Mouse (Mus musculus): ENCODE results near the gene Enthd1. TPM values are rescaled to one million over a fixed set of nuclear protein-coding genes. Genes with fewer than 3 reads are reported as not detected.
A peak's percentile ranks its signal among the peaks of the same experiment; 100 is the strongest.

Gene Enthd1
- total and polyA plus RNA-seq, 3 experiments, result not detected

DNA sequence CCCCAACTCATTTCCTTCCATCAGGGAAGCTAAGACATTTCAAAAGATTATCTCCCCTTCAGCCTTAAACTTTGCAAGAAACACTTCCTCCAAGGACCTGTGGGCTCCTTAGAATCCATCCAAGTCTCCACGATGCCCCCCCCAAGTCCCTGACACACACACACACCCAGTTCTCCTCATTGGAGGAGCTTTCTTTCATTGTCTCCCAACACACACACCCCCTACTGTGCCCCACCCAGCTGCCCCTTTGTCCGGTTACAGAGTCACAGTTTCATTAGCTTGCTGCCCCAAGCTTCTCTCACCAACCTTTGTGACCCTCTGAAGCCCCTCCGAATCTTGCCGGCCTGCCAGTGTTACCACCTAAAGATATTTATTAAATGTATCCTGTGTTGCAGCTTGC is 21.3 kb upstream of the Enthd1 start:
- no peaks in the 10 kb centered on the region for H3K9me3 ChIP-seq (replicated peaks; ENCODE audit: low read length)
- no peak overlapping the region for H3K4me3 ChIP-seq (replicated peaks in 1 of 3; ENCODE audit: low read depth in 2 of 3, low read length in 2 of 3, poor library complexity in 1 of 3)
- H3K36me3 ChIP-seq (replicated peaks in 1 of 2; ENCODE audit: control insufficient read depth in 1 of 2, insufficient read depth in 1 of 2, low read length in 1 of 2), result no peaks in the 10 kb centered on the region
- dilution Hi-C loops (cut with MboI; ENCODE audit: extremely low pct_ligation_motif_present, extremely low pct_unique_long_range_greater_than_20kb, low sequenced_read_pairs) (no loop called here), in situ Hi-C loops (cut with MboI; ENCODE audit: low pct_ligation_motif_present, low pct_unique_long_range_greater_than_20kb, low sequenced_read_pairs) (no loop called here)
- no peak for DNase-seq (ENCODE audit: extremely low read depth)
- no peak for TF ChIP-seq ETS1 (conservative IDR thresholded peaks at IDR 0.05; ENCODE audit: low read depth, low read length)
- no peak overlapping the region for H3K4me2 ChIP-seq (ENCODE audit: insufficient read depth, low read depth, poor library complexity, severe bottlenecking)
- H3K79me2 ChIP-seq (replicated peaks; ENCODE audit: control insufficient read depth, extremely low read depth, insufficient read depth, poor library complexity, severe bottlenecking), result no peaks in the 10 kb centered on the region
- H3K27ac ChIP-seq (ENCODE audit: insufficient read depth, low read depth), result no peak overlapping the region
- H3K4me1 ChIP-seq (ENCODE audit: control insufficient read depth in 1 of 2, insufficient read depth in 2 of 2), result peaks cover 13 to 19% of the 10 kb centered on the region in 2 experiments
- no peak overlapping the region for H3K9ac ChIP-seq (ENCODE audit: insufficient read depth, low read depth)
- H3K27me3 ChIP-seq (replicated peaks), result no peaks in the 10 kb centered on the region

DNA sequence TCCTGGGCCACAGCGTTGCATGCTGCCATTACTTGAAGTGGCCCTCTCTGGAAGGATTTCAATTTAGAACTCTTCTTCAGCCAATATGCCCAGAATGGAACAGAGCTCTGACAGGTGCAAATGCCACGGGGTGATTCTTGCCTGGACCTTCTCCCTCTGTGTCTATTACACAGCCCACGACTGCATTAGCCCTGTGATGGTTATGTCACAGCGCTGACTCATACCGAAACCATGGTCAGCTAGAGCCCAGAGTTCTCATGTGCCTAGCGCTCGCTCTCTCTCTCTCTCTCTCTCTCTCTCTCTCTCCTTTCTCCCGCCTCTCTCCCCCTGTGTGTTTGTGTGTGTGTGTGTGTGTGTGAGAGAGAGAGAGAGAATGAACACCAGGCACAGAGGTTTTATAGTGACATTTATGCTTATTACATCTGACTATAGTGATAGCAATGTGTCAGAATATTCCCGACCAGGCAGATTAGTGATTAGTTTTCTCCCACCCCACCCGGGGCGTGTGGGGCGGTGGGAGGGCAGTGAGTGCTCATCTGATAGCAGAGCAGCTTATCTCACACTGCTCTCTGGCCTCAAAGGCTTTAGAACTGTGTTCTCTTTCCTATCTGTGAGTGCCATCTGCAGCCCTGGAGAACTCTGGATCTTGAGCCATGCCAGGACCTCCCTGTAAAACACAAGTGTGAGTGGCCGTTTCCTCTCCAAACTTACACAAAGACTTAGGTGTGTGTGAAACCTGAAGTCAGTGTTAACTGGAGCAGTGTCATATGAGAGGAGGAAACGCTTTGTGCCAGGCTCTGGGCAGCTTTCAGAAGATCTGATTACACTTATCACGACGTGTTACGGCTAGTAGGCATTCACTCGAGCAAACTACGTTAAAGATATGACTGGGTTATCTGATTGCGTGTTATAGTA is 17.9 kb upstream of the Enthd1 start:
- H3K9ac ChIP-seq (ENCODE audit: insufficient read depth, low read depth), result no peak overlapping the region
- dilution Hi-C loops (cut with MboI; ENCODE audit: extremely low pct_ligation_motif_present, extremely low pct_unique_long_range_greater_than_20kb, low sequenced_read_pairs) (no loop called here), in situ Hi-C loops (cut with MboI; ENCODE audit: low pct_ligation_motif_present, low pct_unique_long_range_greater_than_20kb, low sequenced_read_pairs) (no loop called here)
- DNase-seq (ENCODE audit: extremely low read depth), result peak; percentile 74
- H3K4me2 ChIP-seq (ENCODE audit: insufficient read depth, low read depth, poor library complexity, severe bottlenecking), result peak overlapping the region; percentile 39; the same call in 1 of the 2 replicates
- H3K36me3 ChIP-seq (replicated peaks in 1 of 2; ENCODE audit: control insufficient read depth in 1 of 2, insufficient read depth in 1 of 2, low read length in 1 of 2), result no peaks in the 10 kb centered on the region
- H3K9me3 ChIP-seq (replicated peaks; ENCODE audit: low read length), result no peaks in the 10 kb centered on the region
- H3K27me3 ChIP-seq (replicated peaks), result no peaks in the 10 kb centered on the region
- no peak overlapping the region for H3K4me3 ChIP-seq (replicated peaks in 1 of 3; ENCODE audit: low read depth in 2 of 3, low read length in 2 of 3, poor library complexity in 1 of 3)
- H3K27ac ChIP-seq (ENCODE audit: insufficient read depth, low read depth), result no peak overlapping the region
- no peaks in the 10 kb centered on the region for H3K79me2 ChIP-seq (replicated peaks; ENCODE audit: control insufficient read depth, extremely low read depth, insufficient read depth, poor library complexity, severe bottlenecking)
- peaks cover 19 to 48% of the 10 kb centered on the region in 2 experiments for H3K4me1 ChIP-seq (ENCODE audit: control insufficient read depth in 1 of 2, insufficient read depth in 2 of 2)
- TF ChIP-seq BHLHE40 (IDR thresholded peaks at IDR 0.05; ENCODE audit: low read depth, low read length), result peak; percentile 97
- no peak for TF ChIP-seq MAFK (IDR thresholded peaks at IDR 0.05; ENCODE audit: insufficient replicate concordance, low read length)
- TF ChIP-seq RAD21 (IDR thresholded peaks at IDR 0.05; ENCODE audit: low read depth, low read length), result no peak
- TF ChIP-seq ETS1 (conservative IDR thresholded peaks at IDR 0.05; ENCODE audit: low read depth, low read length), result peak; percentile 79
- no peak for TF ChIP-seq POLR2A (IDR thresholded peaks at IDR 0.05; ENCODE audit: low read depth, low read length)
- TF ChIP-seq MXI1 (IDR thresholded peaks at IDR 0.05; ENCODE audit: low read depth, low read length), result no peak
- no peak for TF ChIP-seq HCFC1 (IDR thresholded peaks at IDR 0.05; ENCODE audit: low read depth, low read length)
- no peak for TF ChIP-seq E2F4 (IDR thresholded peaks at IDR 0.05; ENCODE audit: insufficient replicate concordance, low read depth, low read length)
- no peak for TF ChIP-seq CHD1 (IDR thresholded peaks at IDR 0.05; ENCODE audit: low read depth, low read length)
- 0 out of 2 replicates have a peak, but pooled peaks have one; percentile 47 for TF ChIP-seq MAZ (IDR thresholded peaks at IDR 0.05; ENCODE audit: low read depth, low read length)
- peak; percentile 53; the same call in 1 of the 2 replicates for TF ChIP-seq MEF2A (IDR thresholded peaks at IDR 0.05; ENCODE audit: borderline replicate concordance, low read depth, low read length)
- no peak for TF ChIP-seq ELF1 (IDR thresholded peaks at IDR 0.05; ENCODE audit: low read depth, low read length)
- peak; percentile 99 for TF ChIP-seq IRF4 (IDR thresholded peaks at IDR 0.05; ENCODE audit: low read depth, low read length)
- peak; percentile 76; the same call in 1 of the 2 replicates for TF ChIP-seq MYC (IDR thresholded peaks at IDR 0.05; ENCODE audit: low read depth, low read length)
- TF ChIP-seq ZKSCAN1 (IDR thresholded peaks at IDR 0.05; ENCODE audit: borderline replicate concordance, low read depth, low read length), result no peak
- TF ChIP-seq JUND (conservative IDR thresholded peaks at IDR 0.05; ENCODE audit: low read depth, low read length), result peak; percentile 97
- no peak for TF ChIP-seq RCOR1 (conservative IDR thresholded peaks at IDR 0.05; ENCODE audit: low read depth, low read length)
- no peak for TF ChIP-seq USF1 (IDR thresholded peaks at IDR 0.05; ENCODE audit: low read depth, low read length)
- TF ChIP-seq KAT2A (IDR thresholded peaks at IDR 0.05; ENCODE audit: insufficient replicate concordance, low read length), result no peak
- TF ChIP-seq GABPA (IDR thresholded peaks at IDR 0.05; ENCODE audit: insufficient replicate concordance, low read depth, low read length), result no peak
- TF ChIP-seq JUN (IDR thresholded peaks at IDR 0.05; ENCODE audit: insufficient read depth, low read depth, low read length), result peak; percentile 86
- TF ChIP-seq MAX (IDR thresholded peaks at IDR 0.05; ENCODE audit: low read length), result no peak
- TF ChIP-seq PAX5 (IDR thresholded peaks at IDR 0.05; ENCODE audit: low read length), result no peak
- no peak for TF ChIP-seq SMC3 (IDR thresholded peaks at IDR 0.05; ENCODE audit: low read depth, low read length)
- no peak for TF ChIP-seq NELFE (IDR thresholded peaks at IDR 0.05; ENCODE audit: low read depth, low read length)
- peak; percentile 83 for TF ChIP-seq EP300 (IDR thresholded peaks at IDR 0.05; ENCODE audit: low read length)
- TF ChIP-seq ZNF384 (IDR thresholded peaks at IDR 0.05; ENCODE audit: low read depth, low read length), result peak; percentile 57; the same call in 1 of the 2 replicates
- no peak for TF ChIP-seq ZMIZ1 (IDR thresholded peaks at IDR 0.05; ENCODE audit: low read depth, low read length)
- no peak for TF ChIP-seq TCF12 (IDR thresholded peaks at IDR 0.05; ENCODE audit: low read depth, low read length)
- no peak for TF ChIP-seq NRF1 (IDR thresholded peaks at IDR 0.05; ENCODE audit: low read depth, low read length)
- TF ChIP-seq SIN3A (IDR thresholded peaks at IDR 0.05; ENCODE audit: low read length), result no peak

All from CH12.LX (cell line).